Mouse (Mus musculus) adrenal gland, adult 8-10 months (tissue): ENCODE data around the gene Sirt3. TPM values are rescaled to one million over a fixed set of nuclear protein-coding genes. Genes with fewer than 3 reads are reported as not detected.
"Not testable (repeated sequence)": the region's sequence is repeated elsewhere in the genome, so short reads cannot be mapped to it uniquely, and the experiment has no call there.

Source experiments
- DNase-seq: peaks from one replicate; pipeline ENCODE4 v3.0.0; 2022
- total RNA-seq, 4 experiments: library from RNA; stranded (reverse); gene quantifications; 2 replicates each; pipeline ENCODE4 v1.2.4; 2022

The Sirt3 gene
- total RNA-seq, 4 experiments from 2014 or later, result 33.4 to 48.7 (median 41.0) TPM

- no peak for DNase-seq
Observed at GRCm38 (mm10) chr7:140894611-140895010, 12.5 kb upstream of the Sirt3 start.

GRCm38 (mm10) chr7:140894031-140894430 lies 11.9 kb upstream of the Sirt3 start:
- DNase-seq, result no peak

GRCm38 (mm10) chr7:140890636-140891035 lies 8.5 kb upstream of the Sirt3 start:
- not testable (repeated sequence) for DNase-seq

DNA sequence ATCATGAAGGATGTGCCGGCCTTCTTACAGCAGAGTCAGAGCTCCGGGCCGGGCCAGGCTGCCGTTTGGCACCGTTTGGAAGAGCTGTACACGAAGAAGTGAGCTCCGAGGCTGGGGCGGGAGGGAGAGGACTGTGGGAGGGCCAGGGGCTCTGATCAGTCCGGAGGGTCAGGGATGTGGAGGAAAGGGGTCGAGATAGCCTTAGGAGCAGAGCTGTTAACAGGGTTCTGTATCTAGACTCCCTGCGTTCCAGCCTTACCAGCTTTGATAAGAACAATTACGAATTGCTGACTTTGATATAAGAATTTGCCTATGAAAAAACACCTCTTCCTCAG lies 327 bp upstream of the Sirt3 start:
- no peak for DNase-seq

DNA sequence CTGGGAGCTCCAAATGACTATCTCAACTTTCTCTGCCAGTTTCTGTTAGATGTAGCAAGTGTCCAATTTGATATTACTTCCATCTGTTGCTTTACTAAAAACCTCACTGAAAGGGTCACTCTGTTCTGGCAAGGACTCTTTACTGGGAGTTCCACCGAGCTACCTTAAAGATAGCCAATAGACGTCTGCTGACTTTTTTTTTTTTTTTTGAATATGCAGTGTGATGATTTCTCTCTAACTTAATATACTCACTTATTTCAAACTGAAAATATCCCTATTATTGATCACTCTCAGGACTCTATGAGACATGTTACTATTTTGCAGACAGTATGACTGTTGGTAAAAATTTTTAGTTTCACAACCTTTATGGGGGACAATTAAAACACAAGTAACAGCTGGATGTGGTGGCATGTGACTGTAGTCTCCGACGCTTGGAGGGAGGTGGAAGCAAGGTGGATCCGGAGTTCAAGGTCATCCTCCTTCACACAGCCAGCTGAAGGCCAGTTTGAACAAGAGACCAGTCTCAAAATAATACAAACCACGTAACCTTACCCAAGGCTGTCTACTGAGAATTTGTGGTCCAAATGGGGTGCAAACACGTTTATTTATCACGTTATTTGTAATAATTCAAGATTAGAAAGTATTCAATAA lies 1.1 kb downstream of the Sirt3 start:
- no peak for DNase-seq

GRCm38 (mm10) chr7:140880419-140880818 lies 1.7 kb downstream of the Sirt3 start:
- no peak for DNase-seq

DNA sequence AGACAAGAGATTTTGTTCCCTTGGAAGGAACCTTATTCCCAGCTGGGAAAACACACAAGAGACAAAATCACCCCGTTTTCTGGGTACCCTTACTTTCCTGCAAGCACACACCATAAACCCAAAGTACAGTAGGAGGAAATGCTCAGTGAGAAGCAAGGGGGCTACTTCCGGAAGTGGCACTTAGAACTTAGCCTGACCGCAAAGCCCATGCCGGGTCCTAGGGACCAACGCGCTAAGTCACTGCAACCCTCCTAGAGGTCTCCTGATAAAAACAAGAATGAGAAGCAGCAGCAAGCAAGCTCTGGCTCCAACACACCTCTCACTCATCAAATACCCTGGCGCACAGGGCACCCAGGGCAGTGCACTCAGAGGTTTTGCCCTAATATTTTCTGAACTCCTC lies 2.8 kb downstream of the Sirt3 start:
- no peak for DNase-seq

DNA sequence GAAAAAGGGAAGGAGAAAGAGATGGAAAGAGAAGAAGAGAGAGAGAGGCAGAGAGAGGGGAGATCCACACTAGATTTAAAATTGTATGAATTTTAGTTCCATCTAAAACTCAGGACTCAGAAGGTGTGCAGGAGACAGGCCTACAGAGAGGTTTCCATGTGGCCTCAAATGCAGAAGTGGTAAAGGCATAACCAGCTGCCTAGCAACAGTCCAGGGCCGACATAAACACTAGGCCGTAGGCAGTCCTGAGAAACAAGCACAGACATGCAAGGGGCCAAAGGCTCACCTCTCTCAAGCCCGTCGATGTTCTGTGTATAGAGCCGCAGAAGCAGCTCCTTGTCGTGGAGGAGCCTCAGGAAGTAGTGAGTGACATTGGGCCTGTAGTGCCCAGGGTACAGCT lies 4.7 kb downstream of the Sirt3 start:
- no peak for DNase-seq

- DNase-seq, result no peak
Observed at GRCm38 (mm10) chr7:140874224-140874623, 7.9 kb downstream of the Sirt3 start.

- no peak for DNase-seq
Observed at GRCm38 (mm10) chr7:140864761-140865160, 17.3 kb downstream of the Sirt3 start.

DNA sequence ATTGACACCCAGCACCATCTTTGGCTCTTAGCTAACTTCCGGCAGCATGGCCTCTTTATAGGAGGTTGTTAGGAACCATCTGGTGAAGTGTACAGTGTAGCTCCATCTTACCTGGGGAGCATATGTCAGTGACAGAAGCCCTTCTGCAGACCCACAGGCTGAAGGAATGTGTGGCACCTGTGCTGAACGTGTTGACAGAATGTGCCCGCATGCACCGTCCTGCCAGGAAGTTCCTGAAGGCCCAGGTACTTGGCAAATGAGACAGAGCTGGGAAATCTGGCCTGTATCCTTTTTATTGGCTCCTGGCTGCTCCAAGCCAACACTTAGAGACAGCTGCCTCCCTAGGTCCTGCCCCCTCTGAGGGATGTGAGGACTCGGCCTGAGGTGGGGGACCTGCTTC lies 21.4 kb downstream of the Sirt3 start:
- DNase-seq, result no peak

GRCm38 (mm10) chr7:140859997-140860396 lies 22.1 kb downstream of the Sirt3 start:
- no peak for DNase-seq

DNA sequence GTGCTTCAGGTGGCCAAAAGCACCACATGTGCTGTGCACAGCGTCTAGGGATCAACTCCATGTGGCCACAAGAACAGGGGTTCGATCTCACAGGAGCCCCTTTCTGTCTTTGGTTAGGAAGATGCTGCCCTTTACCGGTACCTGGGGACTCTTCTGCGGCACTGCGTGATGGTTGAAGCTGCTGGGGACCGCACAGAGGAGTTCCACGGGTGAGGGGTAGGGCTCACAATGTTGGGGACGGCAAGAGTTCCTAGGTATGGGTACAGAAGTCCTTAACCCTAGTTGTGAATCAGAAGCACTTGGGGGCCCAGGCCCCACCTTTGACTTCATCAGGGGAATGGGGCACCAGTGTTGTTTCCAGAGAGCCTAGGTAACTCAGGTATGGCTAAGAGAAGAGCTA lies 23.4 kb downstream of the Sirt3 start:
- DNase-seq, result no peak

DNA sequence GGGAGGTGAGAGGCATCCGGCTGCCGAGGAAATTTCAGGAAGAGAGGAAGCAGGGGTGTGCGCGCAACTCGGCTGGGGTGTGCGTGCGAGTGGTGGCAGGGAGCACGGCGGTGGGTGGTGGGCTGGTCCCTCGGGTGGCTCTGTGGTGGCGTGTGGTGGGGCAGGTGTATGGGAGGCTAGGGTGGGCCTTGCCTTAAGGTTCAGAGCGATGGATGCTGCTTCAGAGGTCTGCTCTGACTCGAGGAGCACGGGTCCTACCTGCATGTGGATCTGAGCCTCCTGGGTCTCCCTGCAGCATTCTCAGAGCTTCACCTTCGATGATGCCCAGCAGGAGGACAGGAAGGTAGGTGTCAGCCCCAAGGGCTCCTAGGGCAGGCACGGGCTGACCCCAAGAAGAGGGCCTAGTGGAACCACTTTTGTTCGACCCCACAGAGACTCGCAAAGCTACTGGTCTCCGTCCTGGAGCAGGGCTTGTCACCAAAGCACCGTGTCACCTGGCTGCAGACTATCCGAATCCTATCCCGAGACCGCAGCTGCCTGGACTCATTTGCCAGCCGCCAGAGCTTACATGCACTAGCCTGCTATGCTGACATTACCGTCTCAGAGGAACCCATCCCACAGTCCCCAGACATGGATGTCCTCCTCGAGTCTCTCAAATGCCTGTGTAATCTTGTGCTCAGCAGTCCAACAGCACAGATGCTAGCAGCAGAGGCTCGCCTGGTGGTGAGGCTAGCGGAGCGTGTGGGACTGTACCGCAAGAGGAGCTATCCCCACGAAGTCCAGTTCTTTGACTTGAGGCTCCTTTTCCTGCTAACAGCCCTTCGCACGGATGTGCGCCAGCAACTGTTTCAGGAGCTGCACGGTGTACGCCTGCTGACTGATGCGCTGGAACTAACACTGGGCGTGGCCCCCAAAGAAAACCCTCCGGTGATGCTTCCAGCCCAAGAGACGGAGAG lies 24.3 kb downstream of the Sirt3 start, which contains the start of gene Bet1l:
Bet1l (minus strand) TSS at position 28 of the 956 bp plus-strand sequence.
- DNase-seq, result no peak

DNA sequence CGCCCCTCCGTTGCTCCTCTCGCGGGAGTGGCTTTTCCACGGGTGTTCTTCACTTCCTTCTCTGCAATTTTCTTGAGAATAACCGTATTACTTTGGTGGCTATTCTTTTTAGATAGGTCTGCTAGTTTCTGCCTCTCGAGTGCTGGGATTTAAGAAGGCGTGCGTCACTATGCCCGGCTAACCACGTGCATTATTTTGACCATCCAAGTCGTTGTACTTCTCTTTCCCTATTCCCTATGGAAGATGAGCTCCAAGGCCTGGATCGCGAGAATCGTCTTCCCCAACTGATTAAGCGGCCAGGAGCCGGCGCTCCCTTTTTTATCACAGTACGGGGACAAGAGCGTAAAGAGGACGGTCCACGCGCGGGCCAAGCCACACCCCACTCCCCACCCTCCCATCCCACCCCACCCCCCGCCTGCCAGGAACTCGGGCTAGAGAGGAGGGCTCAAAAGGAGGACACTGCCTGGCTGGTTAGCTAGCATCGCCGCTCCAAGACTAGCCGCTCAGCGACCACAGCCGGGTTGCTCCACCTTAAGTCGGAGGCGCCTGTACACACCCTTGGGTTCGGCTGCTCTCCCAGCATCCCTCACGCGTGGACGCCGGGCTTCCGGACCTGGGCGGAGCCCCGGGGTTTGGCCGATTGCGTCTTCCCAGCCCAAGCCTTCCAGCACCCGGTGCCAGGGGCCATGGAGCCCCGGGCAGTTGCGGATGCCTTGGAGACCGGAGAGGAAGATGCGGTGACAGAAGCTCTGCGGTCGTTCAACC lies 25.1 kb downstream of the Sirt3 start, which contains the start of gene Ric8a:
Ric8a (plus strand) TSS at position 173 of the 765 bp plus-strand sequence.
- DNase-seq, result peak; percentile 92

- DNase-seq, result peak; percentile 89
Observed at GRCm38 (mm10) chr7:140855860-140856784, 26.0 kb downstream of the Sirt3 start, which contains the start of gene Gm45785. Gm45785 (minus strand) TSS chr7:140856331.

DNA sequence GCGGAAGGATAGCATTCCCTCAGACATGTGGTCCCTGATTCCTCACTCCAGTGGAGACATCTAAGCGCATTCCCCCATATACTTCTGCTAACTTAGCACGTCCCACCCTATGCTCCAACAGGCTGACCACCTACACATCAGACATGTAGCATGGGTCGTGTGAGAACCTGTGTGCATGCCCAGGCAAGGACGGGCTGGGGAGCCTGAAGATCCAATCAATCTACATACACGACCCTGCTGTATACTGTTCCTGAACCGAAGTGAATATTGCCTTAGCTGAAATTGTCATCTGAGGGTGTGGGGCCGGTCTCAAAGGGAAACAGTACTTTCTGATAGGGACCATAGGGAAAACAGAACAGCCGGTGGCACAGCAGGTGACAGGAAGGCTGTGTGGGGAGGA lies 26.9 kb downstream of the Sirt3 start:
- no peak for DNase-seq

GRCm38 (mm10) chr7:140854483-140854882 lies 27.6 kb downstream of the Sirt3 start:
- no peak for DNase-seq

DNA sequence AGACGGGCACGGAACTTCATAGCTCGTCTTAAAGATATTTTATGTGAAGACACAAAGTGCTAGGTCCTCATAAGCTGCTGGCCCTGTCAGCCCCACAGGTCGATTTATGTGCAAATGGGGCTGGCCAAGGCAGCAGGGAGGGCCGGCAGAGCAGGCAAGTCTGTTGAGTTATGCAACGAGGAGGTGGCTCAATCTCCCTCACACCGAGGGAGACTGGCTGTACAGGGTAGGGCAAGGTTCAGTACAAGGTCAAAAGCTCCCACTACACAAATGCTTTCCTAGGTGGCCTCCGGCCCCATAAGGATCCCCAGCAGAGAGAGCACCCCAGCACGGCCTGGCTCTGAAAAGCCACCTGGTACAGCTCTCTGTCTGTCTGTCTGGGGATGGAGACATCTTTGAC lies 28.7 kb downstream of the Sirt3 start:
- DNase-seq, result peak; percentile 76

GRCm38 (mm10) chr7:140851916-140852315 lies 30.2 kb downstream of the Sirt3 start:
- peak; percentile 58 for DNase-seq

- DNase-seq, result no peak
Observed at GRCm38 (mm10) chr7:140848591-140848990, 33.5 kb downstream of the Sirt3 start.
